Mouse (Mus musculus) hindbrain, embryonic 13.5 days (tissue): Measurements from ENCODE around the gene Nfib. TPM values are rescaled to one million over a fixed set of nuclear protein-coding genes. Genes with fewer than 3 reads are reported as not detected.
A peak's percentile ranks its signal among the peaks of the same experiment; 100 is the strongest.

Experiments used
- ATAC-seq: fragments of 200-750 bp; cut with Nextera tagmentation; 2 replicates; pipeline ENCODE4 v1.8.0; 2017; ENCODE audit warnings: moderate TSS enrichment; ENCODE audit not compliant: low FRiP score
- H3K27ac ChIP-seq: fragments of 300-500 bp; sonication (generic); 2 replicates; pipeline ENCODE4 v1.5.1; 2015; ENCODE audit warnings: inconsistent platforms, mild to moderate bottlenecking, moderate library complexity
- H3K27me3 ChIP-seq: fragments of 300-500 bp; sonication (generic); 2 replicates; pipeline ENCODE4 v1.6.1; 2015; ENCODE audit warnings: mild to moderate bottlenecking, inconsistent platforms
- H3K36me3 ChIP-seq: fragments of 300-500 bp; sonication (generic); 2 replicates; pipeline ENCODE4 v1.6.1; 2015; ENCODE audit warnings: mild to moderate bottlenecking, inconsistent platforms
- H3K4me1 ChIP-seq: fragments of 300-500 bp; sonication (generic); replicated peaks from 2 replicates; pipeline ENCODE4 v1.6.1; 2015; ENCODE audit warnings: inconsistent platforms
- H3K4me2 ChIP-seq: fragments of 300-500 bp; sonication (generic); 2 replicates; pipeline ENCODE4 v1.6.1; 2015; ENCODE audit warnings: inconsistent platforms, mild to moderate bottlenecking, moderate library complexity
- H3K4me3 ChIP-seq: fragments of 300-500 bp; sonication (generic); 2 replicates; pipeline ENCODE4 v1.5.1; 2015; ENCODE audit warnings: mild to moderate bottlenecking, inconsistent platforms
- H3K9ac ChIP-seq: fragments of 300-500 bp; sonication (generic); 2 replicates; pipeline ENCODE4 v1.6.1; 2015; ENCODE audit warnings: mild to moderate bottlenecking, inconsistent platforms
- H3K9me3 ChIP-seq: fragments of 300-500 bp; sonication (generic); 2 replicates; pipeline ENCODE4 v1.6.1; 2016; ENCODE audit warnings: inconsistent platforms
- WGBS: fragments of 180-500 bp; shearing (Covaris S2); methylation state at CpG from one replicate; pipeline ENCODE4 v1.1.7; 2015; 5-methylcytosine and 5-hydroxymethylcytosine counted together
- polyA plus RNA-seq: library from polyadenylated mRNA; unstranded; fragments of >200 nt; fragmentation: Nextera tagmentation; extraction: Ambion mirVana; gene quantifications from 2 replicates; pipeline ENCODE4 v1.2.1, GENCODE M21; 2015

Nfib gene
- polyA plus RNA-seq, 1 experiment from 2014 or later: 107 TPM

GRCm38 (mm10) chr4:82495605-82496004 lies 209.9 kb downstream of the Nfib start:
- no peak for ATAC-seq
- Histone ChIP-seq H3K36me3 (peaks cover 7% of the 10 kb centered on the region), H3K4me1 (peaks cover 54% of the 10 kb centered on the region), H3K27ac (peak overlapping the region; percentile 82), H3K4me3 (peak overlapping the region; percentile 35), H3K9ac (peak overlapping the region; percentile 68), H3K27me3 (no peaks in the 10 kb centered on the region), H3K9me3 (no peaks in the 10 kb centered on the region), H3K4me2 (peak overlapping the region; percentile 57)
- WGBS: 70% methylated on average over 6 of the region's 6 CpGs

GRCm38 (mm10) chr4:82494829-82495228 lies 210.7 kb downstream of the Nfib start:
- H3K9me3 ChIP-seq: no peaks in the 10 kb centered on the region
- H3K27me3 ChIP-seq: no peaks in the 10 kb centered on the region
- H3K27ac ChIP-seq: peak overlapping the region; percentile 82
- WGBS: 61% methylated on average over 10 of the region's 10 CpGs
- peak overlapping the region; percentile 57 for H3K4me2 ChIP-seq
- ATAC-seq: peak; percentile 59
- H3K4me3 ChIP-seq: peak overlapping the region; percentile 14; the same call in 1 of the 2 replicates
- peaks cover 7% of the 10 kb centered on the region for H3K36me3 ChIP-seq
- H3K4me1 ChIP-seq: peaks cover 53% of the 10 kb centered on the region
- H3K9ac ChIP-seq: peak overlapping the region; percentile 53; the same call in 1 of the 2 replicates

- H3K9ac ChIP-seq: peak overlapping the region; percentile 53
- no peak for ATAC-seq
- H3K4me2 ChIP-seq: peak overlapping the region; percentile 48
- peaks cover 53% of the 10 kb centered on the region for H3K4me1 ChIP-seq
- 65% methylated on average over 3 of the region's 3 CpGs for WGBS
- peak overlapping the region; percentile 14; the same call in 1 of the 2 replicates for H3K4me3 ChIP-seq
- H3K9me3 ChIP-seq: no peaks in the 10 kb centered on the region
- H3K27me3 ChIP-seq: no peaks in the 10 kb centered on the region
- H3K36me3 ChIP-seq: peaks cover 7% of the 10 kb centered on the region
- peak overlapping the region; percentile 82 for H3K27ac ChIP-seq
Observed at GRCm38 (mm10) chr4:82494424-82494823, 211.1 kb downstream of the Nfib start.

GRCm38 (mm10) chr4:82493865-82494264 lies 211.7 kb downstream of the Nfib start:
- WGBS: 50% methylated on average over 1 of the region's 1 CpGs
- Histone ChIP-seq H3K4me1 (peaks cover 53% of the 10 kb centered on the region), H3K27ac (peak overlapping the region; percentile 82), H3K27me3 (no peaks in the 10 kb centered on the region), H3K36me3 (peaks cover 7% of the 10 kb centered on the region), H3K9ac (peak overlapping the region; percentile 53), H3K4me2 (peak overlapping the region; percentile 48), H3K9me3 (no peaks in the 10 kb centered on the region), H3K4me3 (0 out of 2 replicates have a peak overlapping the region, but pooled peaks have one; percentile 4)
- 0 out of 2 replicates have a peak, but pooled peaks have one; percentile 47 for ATAC-seq

- H3K4me1 ChIP-seq: peaks cover 53% of the 10 kb centered on the region
- H3K27ac ChIP-seq: peak overlapping the region; percentile 82; the same call in 1 of the 2 replicates
- H3K9ac ChIP-seq: no peak overlapping the region
- H3K9me3 ChIP-seq: no peaks in the 10 kb centered on the region
- H3K4me2 ChIP-seq: peak overlapping the region; percentile 48
- peaks cover 7% of the 10 kb centered on the region for H3K36me3 ChIP-seq
- H3K27me3 ChIP-seq: no peaks in the 10 kb centered on the region
- H3K4me3 ChIP-seq: no peak overlapping the region
- 74% methylated on average over 7 of the region's 7 CpGs for WGBS
- no peak for ATAC-seq
Observed at GRCm38 (mm10) chr4:82493363-82493762, 212.2 kb downstream of the Nfib start.

GRCm38 (mm10) chr4:82492737-82493136 lies 212.8 kb downstream of the Nfib start:
- Histone ChIP-seq H3K4me2 (peak overlapping the region; percentile 48), H3K27ac (no peak overlapping the region), H3K36me3 (peaks cover under 1% of the 10 kb centered on the region; the same call in 1 of the 2 replicates), H3K9me3 (no peaks in the 10 kb centered on the region), H3K9ac (no peak overlapping the region), H3K4me1 (peaks cover 46% of the 10 kb centered on the region), H3K27me3 (no peaks in the 10 kb centered on the region), H3K4me3 (no peak overlapping the region)
- WGBS: 67% methylated on average over 2 of the region's 2 CpGs
- no peak for ATAC-seq

- Histone ChIP-seq H3K4me2 (peak overlapping the region; percentile 29; the same call in 1 of the 2 replicates), H3K9me3 (no peaks in the 10 kb centered on the region), H3K9ac (no peak overlapping the region), H3K27me3 (no peaks in the 10 kb centered on the region), H3K36me3 (0 out of 2 replicates have a peak, but pooled peaks cover 2% of the 10 kb centered on the region), H3K4me1 (peaks cover 41% of the 10 kb centered on the region), H3K27ac (no peak overlapping the region), H3K4me3 (no peak overlapping the region)
- 9% methylated on average over 2 of the region's 2 CpGs for WGBS
- no peak for ATAC-seq
Observed at GRCm38 (mm10) chr4:82489939-82490338, 215.6 kb downstream of the Nfib start.

GRCm38 (mm10) chr4:82485910-82486309 lies 219.6 kb downstream of the Nfib start:
- ATAC-seq: no peak
- Histone ChIP-seq H3K4me2 (no peak overlapping the region), H3K27me3 (no peaks in the 10 kb centered on the region), H3K4me3 (no peak overlapping the region), H3K27ac (no peak overlapping the region), H3K36me3 (0 out of 2 replicates have a peak, but pooled peaks cover 2% of the 10 kb centered on the region), H3K9me3 (no peaks in the 10 kb centered on the region), H3K4me1 (peaks cover 18% of the 10 kb centered on the region), H3K9ac (no peak overlapping the region)
- WGBS: 91% methylated on average over 2 of the region's 2 CpGs

GRCm38 (mm10) chr4:82483871-82484270 lies 221.7 kb downstream of the Nfib start:
- no peak for ATAC-seq
- 57% methylated on average over 1 of the region's 1 CpGs for WGBS

GRCm38 (mm10) chr4:82483298-82483697 lies 222.3 kb downstream of the Nfib start:
- H3K27me3 ChIP-seq: no peaks in the 10 kb centered on the region
- WGBS: 80% methylated on average over 6 of the region's 6 CpGs
- H3K9me3 ChIP-seq: no peaks in the 10 kb centered on the region
- no peak overlapping the region for H3K4me3 ChIP-seq
- H3K4me1 ChIP-seq: peaks cover 15% of the 10 kb centered on the region; the same call in 1 of the 2 replicates
- H3K27ac ChIP-seq: no peak overlapping the region
- no peak overlapping the region for H3K9ac ChIP-seq
- 0 out of 2 replicates have a peak, but pooled peaks cover 2% of the 10 kb centered on the region for H3K36me3 ChIP-seq
- H3K4me2 ChIP-seq: no peak overlapping the region
- no peak for ATAC-seq

More at GRCm38 (mm10) chr4:82483871-82484270, 221.7 kb downstream of the Nfib start:
- Histone ChIP-seq H3K36me3 (0 out of 2 replicates have a peak, but pooled peaks cover 2% of the 10 kb centered on the region), H3K9me3 (no peaks in the 10 kb centered on the region), H3K27me3 (no peaks in the 10 kb centered on the region), H3K27ac (no peak overlapping the region), H3K4me2 (no peak overlapping the region), H3K4me3 (no peak overlapping the region), H3K4me1 (peaks cover 15% of the 10 kb centered on the region), H3K9ac (no peak overlapping the region)

- Histone ChIP-seq H3K9me3 (no peaks in the 10 kb centered on the region), H3K9ac (no peak overlapping the region), H3K36me3 (no peaks in the 10 kb centered on the region), H3K27me3 (no peaks in the 10 kb centered on the region), H3K4me1 (peaks cover 22% of the 10 kb centered on the region), H3K4me2 (no peak overlapping the region), H3K27ac (no peak overlapping the region), H3K4me3 (no peak overlapping the region)
- 89% methylated on average over 9 of the region's 9 CpGs for WGBS
- peak; percentile 39; the same call in 1 of the 2 replicates for ATAC-seq
Observed at GRCm38 (mm10) chr4:82480635-82481034, 224.9 kb downstream of the Nfib start.

- no peak for ATAC-seq
Observed at GRCm38 (mm10) chr4:82479394-82479793, 226.2 kb downstream of the Nfib start.

GRCm38 (mm10) chr4:82477742-82478141 lies 227.8 kb downstream of the Nfib start:
- no peak overlapping the region for H3K4me3 ChIP-seq
- H3K9me3 ChIP-seq: no peaks in the 10 kb centered on the region
- H3K4me2 ChIP-seq: no peak overlapping the region
- ATAC-seq: no peak
- H3K9ac ChIP-seq: no peak overlapping the region
- WGBS: 92% methylated on average over 2 of the region's 2 CpGs
- no peaks in the 10 kb centered on the region for H3K36me3 ChIP-seq
- no peak overlapping the region for H3K27ac ChIP-seq
- peaks cover 17% of the 10 kb centered on the region for H3K4me1 ChIP-seq
- H3K27me3 ChIP-seq: no peaks in the 10 kb centered on the region

More at GRCm38 (mm10) chr4:82479394-82479793, 226.2 kb downstream of the Nfib start:
- Histone ChIP-seq H3K4me3 (no peak overlapping the region), H3K9ac (no peak overlapping the region), H3K4me2 (no peak overlapping the region), H3K36me3 (no peaks in the 10 kb centered on the region), H3K9me3 (no peaks in the 10 kb centered on the region), H3K4me1 (peaks cover 14% of the 10 kb centered on the region), H3K27ac (no peak overlapping the region), H3K27me3 (no peaks in the 10 kb centered on the region)
- WGBS: 69% methylated on average over 4 of the region's 4 CpGs
